Mouse (Mus musculus) lung, postnatal 25 days (tissue): ENCODE measurements around the gene Acad9.
"Not testable (repeated sequence)": the region's sequence is repeated elsewhere in the genome, so short reads cannot be mapped to it uniquely, and the experiment has no call there.

Experiments
- DNase-seq: peaks from one replicate; pipeline ENCODE4 v3.0.0; 2022; ENCODE audit warnings: low spot score

The Acad9 gene

DNA sequence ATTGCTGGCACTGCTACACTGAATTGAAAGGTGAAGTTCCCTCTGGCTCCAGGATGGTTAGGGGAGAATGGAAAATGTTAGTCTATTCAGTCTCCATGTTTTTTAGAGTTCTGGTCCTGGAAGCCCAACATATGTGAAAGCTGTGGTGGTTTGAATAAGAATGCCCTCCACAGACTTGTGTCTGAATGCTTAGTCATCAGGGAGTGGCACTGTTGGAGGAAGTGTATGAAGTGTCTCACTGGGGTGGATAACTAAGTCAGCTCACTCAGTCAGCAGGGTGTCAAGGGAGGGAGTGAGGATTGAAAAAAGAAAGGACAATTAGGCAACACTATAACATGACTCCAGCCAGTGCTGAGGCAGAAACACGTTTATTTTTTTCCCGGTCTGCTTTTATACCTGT, 29.6 kb downstream of the Acad9 start:
- no peak for DNase-seq

DNA sequence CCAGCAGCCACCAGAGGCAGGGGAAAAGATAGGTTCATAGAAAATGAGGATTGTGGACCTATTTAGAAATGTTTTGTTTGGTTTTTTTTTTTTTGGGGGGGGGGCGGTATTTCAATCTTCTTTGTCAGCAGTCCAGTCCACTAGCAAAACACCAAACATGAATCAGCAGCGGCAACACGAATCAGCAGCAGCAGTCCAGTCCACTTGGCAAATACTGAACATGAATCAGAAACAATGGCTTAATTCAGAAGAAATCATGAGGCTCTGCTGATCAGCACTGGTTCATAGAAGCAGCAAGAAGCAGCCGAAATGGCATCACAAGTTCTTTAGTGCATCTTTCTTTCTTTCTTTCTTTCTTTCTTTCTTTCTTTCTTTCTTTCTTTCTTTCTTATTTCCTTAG, 50.3 kb downstream of the Acad9 start:
- no peak for DNase-seq

DNA sequence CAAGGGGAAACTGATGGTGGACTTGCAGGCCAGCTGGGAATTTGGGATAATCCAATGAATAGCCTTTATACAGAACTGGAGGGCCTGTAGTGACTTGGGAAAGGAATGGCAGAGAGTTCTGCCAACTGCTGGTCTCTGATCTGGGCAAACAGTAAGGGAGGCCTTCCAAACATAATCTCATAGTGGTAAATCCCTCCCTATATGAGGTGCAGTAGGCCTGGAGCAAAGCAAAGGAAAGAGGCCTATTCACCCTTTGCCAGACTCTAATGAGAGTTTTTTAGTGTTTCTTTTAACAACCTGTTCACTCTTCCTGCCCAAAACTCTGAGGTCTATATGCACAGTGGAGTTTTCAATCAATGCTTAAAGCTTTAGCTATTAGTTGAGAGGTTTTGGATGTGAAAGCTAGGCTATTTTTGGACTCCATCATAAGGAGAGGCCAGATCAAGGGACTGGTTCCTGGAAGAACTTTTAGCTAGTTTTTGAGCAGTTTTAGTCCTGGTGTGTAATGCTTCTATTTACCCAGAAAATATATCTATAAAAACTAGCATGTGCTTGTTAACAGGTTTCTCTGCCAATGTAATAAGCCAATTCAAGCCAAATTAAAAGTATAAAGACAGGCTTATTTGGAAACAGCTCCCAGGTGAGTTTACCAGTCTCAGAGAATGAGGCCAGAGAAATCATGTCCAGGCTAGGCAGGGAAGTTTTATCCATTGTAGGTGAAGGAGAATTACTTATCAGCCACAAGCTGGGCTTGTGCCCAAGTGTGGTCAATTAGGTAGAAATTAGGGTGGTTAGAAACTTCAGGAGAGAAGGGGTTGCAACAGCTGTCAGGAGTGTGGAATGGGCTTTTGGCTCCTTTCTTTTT, 54.1 kb downstream of the Acad9 start:
- no peak for DNase-seq

DNA sequence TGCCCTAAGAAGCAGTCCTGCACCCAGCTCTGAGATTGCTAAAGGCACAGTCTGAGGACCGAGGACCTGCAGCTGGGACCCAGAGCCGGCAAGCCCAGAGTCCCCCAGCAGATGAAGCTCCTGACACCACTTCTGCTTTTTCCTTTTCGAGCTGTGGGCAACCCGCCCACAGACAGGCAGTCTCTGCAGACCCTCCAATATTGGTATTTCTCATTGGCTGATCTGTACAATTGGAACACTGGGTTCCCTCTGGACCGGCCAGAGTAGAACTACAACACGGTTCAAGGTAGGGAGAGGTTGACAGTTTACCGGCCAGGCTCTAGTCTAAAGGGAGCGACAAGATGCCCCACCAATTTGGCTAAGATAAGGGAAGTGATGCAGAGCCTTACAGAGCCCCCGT, 60.4 kb downstream of the Acad9 start:
- DNase-seq, result not testable (repeated sequence)

DNA sequence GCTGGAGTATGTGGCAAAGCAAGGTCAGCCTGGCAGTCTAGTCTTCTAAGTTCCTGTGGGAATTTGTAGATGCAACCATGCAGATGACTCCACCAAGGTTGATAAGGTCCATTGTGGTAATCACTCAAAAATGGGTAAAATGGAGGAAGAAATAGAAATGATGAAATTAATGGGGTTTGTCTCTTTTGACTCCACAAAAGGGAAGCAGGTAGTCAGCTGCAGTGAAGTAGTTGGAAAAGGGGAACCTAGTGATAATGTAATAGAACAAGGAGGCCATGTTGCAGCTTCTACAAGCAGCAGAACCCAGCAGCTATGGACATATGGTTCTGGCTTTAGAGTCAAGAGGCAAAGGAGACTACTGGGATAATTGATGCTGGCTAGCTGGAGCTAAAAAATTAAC, 70.4 kb downstream of the Acad9 start:
- no peak for DNase-seq

DNA sequence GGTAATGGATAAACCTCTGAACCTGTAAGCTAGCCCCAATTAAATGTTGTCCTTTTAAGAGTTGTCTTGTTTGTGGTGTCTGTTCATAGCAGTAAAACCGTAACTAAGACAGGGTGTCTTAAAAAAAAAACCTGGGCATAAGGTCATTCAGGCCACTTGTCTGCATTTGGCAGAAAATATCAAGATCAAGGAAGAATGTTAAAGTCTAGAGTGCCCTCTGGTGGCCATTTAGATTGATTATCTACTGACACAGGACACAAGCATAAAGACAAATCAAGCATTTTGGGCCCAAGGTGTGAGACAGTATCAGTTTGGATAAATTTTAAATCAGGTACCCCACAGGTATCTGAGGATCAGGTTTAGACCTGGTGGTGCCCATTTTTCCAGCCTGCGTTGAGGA, 71.8 kb downstream of the Acad9 start:
- DNase-seq, result peak; percentile 31

DNA sequence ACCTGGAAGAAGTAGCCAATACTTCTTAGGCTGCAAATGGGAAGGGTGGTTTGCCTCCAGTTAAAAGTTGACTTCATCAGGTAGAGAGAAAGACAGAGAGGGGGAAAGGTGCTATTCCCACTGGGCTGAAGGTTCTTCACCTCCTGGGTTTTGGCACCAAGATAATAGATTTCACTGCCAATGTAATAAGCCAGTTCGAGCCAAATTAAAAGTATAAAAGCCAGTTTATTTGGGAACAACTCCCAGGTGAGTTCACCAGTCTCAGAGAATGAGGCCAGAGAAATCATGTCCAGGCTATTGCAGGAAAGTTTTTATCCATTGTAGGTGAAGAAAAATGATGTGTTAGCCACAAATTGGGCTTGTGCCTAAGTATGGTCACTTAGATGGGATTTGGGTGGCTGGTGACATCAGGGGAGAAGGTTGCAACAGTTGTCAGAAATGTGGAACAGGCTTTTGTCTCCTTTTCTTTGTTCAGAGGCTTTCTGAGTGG, 72.4 kb downstream of the Acad9 start:
- no peak for DNase-seq

DNA sequence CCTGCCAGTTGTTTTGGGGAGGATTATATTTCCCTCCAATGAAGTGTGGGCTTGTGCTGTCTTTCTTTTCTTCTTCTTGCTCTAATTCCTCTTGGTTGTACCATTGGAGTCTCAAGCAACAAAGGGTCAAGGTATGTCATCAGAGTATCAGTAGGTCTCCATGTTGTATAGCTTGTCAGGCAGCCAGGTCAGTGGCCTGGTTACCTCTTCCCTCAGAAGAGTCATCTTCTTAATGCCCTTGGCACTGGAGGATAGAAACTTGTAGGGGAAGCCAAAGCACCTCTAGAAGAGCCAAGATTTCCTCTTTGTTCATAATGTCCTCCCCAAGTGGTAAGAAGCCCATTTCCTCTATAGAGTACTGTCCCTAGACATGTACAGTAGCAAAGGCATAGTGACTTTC, 73.2 kb downstream of the Acad9 start:
- DNase-seq, result no peak
